Mouse (Mus musculus): ENCODE results near the gene Jpt1. TPM values are rescaled to one million over a fixed set of nuclear protein-coding genes. Genes with fewer than 3 reads are reported as not detected.
A peak's percentile ranks its signal among the peaks of the same experiment; 100 is the strongest.
"Not testable (repeated sequence)": the region's sequence is repeated elsewhere in the genome, so short reads cannot be mapped to it uniquely, and the experiment has no call there.

Jpt1 gene
- total RNA-seq, 1 experiment from 2014 or later, result 147 TPM

DNA sequence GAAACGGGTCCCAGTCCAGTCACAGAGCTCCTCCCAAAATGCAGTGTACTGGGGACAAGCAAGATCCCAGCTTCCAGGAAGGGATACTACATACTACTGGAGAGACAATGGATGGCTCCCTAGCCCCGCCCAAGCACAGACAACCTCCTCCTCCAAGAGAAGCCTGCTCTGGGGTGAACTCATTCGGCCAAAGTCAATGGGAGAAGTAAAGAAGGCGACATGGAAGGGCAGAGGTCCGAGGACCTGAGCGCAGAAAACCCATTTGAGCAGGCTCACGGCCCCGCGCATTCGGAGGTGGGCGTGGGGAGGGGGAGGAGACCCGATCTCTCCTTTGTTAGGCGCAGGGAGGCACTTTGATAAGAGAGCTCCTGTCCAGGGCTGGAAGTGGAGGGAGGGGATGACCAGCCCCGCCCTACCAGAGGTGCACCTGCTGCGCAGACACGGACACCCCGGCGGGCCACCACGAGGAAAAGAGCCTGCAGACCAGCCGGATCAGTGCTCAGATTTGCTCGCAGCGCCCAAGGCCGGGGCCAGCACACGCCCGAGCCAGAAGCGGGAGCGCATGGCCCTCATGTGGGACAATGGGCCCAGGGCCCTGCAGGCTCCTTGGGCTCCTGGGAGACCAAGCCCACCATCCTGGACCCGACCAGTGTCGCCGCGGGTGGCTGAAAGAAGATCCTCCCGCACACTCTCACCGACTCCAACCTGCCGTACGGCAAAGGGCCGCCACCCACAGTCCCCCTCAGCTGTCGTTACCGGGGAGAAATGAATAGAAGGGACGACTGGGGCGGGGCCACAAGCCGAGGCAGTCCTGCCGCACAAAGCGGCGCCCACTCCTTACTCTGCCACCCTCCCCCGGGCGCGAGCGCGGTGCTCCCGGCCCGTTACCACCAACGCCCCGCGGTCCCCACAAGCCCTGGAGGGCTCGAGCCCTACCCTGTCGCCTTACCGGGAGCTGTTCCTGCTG lies 633 bp downstream of the Jpt1 start:
- ATAC-seq (ENCODE audit: extremely low read depth, insufficient number of reproducible peaks, low FRiP score, poor library complexity, severe bottlenecking), result no peak

DNA sequence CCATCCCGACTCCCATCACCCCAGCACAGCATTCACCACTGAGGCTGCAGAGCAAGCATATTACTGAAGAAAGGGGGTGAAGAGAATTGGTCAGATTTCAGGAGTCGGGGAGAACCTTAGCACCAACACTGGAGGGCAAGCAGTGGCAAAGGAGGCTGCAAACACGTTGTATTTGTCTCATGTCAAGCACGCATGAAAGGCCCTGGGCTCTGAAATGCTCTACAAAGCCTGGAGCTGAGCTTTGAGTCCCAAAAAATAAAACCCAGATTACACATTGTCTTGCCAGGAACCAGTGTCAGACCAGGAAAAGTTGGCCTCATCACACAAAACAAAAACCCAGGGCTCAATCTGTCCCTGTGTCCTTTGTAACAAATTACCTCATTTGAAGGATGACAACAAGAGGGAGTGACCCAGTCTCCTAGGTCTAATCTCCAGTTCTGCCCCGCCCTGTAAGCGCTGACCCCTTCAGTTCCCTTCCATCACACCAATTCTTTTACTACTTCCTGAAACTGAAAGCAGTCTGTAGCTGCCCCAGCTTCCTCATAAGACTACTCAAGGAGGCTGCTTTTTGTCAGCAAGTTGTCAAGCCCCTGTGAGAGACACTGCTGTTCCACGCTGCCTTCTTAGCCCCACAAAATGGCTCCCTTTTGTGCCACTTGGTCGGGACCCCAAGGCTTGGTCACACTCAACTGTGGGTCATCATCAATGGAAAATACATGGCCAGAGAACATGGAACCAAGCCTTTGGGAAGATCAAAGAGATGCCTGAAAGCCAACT lies 1.6 kb downstream of the Jpt1 start:
- peak; percentile 57 for ATAC-seq (ENCODE audit: extremely low read depth, insufficient number of reproducible peaks, low FRiP score, poor library complexity, severe bottlenecking)

DNA sequence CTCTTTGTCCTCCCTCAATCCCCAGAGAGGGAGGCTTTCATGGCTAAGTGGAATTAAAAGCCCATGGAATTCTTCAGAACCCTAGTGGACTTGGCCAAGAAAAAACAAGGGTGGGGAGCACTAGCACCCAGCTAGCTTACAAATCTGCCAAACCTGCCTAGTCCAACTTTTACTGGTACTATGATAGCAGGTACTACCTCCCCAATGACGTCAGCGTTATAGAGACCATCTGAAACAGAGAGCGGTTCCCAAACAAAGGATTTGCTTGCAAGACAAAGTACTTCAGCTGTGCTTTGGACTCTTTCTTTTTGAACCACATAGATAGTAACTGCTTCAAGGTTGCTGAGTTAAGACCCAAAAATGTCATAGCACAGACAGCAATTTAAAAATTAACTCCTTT lies 2.2 kb downstream of the Jpt1 start:
- ATAC-seq (ENCODE audit: extremely low read depth, insufficient number of reproducible peaks, low FRiP score, poor library complexity, severe bottlenecking), result no peak

DNA sequence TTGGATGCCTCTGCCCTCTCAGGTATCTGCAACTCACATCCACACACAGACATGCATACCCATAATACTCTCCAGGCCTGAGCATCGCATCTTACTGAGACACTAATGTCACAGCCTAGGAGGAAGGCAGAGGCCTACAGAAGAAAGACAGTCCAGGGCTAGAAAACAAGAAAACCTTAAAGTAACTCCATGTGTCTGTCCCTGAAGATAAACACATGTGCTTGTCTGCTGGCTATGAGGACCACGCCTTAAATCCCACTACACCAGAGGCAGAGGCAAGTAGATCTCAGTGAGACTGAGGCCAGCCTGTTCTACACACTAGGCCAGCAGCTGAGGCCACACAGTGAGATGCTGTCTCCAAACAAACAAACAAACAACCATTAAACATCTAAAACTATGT lies 3.1 kb downstream of the Jpt1 start:
- ATAC-seq (ENCODE audit: extremely low read depth, insufficient number of reproducible peaks, low FRiP score, poor library complexity, severe bottlenecking), result no peak

DNA sequence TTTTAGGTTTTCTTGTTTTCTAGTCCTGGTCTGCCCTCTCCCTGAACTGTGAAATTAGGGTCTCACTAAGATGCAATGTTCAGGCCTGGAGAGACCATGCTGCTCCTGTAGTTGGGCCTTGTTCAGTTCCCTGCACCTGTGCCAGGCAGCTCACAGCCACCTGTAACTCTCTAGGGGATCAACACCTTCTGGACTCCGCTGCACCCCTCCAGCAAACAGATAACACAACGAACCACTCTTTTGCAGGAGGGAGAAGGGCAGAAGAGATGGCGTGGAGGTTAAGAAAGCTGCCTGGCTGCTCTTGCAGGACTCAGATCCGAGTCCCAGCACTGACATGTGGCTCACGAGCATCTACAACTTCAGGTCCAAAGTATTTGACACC lies 3.7 kb downstream of the Jpt1 start:
- no peak for ATAC-seq (ENCODE audit: extremely low read depth, insufficient number of reproducible peaks, low FRiP score, poor library complexity, severe bottlenecking)

DNA sequence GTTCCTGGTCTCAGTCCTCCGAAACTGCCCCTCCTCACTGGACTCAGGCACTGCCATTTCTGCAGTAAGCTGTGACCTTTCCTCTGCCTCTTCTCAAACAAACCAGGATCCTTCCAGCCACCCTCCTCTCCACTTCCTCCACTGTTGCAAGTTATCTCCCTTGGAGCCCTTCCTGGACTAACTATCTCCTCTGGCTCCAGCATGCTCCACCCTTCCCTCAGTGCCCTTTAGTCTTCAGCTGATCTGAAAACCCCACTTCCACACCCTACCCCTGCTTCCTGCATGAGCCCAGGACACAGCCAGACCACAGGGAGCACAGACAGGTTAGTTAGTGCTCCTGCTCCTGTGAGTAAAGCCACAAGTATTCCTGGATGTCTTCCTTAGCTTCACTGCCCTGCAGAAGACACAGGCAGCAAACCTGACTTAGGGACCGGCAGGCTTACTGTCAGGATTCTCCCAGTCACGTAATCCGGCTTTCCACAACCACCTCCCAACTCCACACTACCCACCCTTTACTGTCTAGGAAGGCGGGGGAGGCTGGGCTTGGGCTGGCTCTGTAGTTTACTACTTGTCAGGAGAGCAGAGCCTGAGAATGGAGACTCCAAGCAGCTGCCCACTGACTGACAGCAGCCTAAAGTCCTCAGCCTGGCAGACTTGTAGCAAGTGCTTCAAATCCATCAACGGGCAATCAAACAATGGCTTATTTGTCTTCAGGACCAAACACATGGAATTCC lies 4.2 kb downstream of the Jpt1 start:
- no peak for ATAC-seq (ENCODE audit: extremely low read depth, insufficient number of reproducible peaks, low FRiP score, poor library complexity, severe bottlenecking)

DNA sequence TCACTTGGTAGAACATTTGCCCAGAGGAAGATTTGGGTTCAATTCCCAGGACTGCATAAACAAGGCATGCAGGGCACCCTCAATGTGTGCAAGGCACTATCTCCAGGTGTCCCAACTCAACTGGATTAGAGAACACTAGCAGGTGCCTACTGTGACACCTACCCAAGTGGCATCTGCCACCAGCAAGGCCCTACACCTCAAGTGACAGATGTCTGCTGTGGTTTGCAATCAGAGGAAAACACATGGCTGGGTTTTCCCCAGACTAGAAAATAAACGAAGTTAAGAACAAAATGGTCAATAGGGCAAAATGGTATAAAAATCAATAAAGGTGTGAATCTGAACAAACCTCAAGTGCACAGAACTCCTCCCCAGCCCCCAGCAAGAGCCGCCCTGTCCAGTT lies 6.1 kb downstream of the Jpt1 start:
- ATAC-seq (ENCODE audit: extremely low read depth, insufficient number of reproducible peaks, low FRiP score, poor library complexity, severe bottlenecking), result no peak

DNA sequence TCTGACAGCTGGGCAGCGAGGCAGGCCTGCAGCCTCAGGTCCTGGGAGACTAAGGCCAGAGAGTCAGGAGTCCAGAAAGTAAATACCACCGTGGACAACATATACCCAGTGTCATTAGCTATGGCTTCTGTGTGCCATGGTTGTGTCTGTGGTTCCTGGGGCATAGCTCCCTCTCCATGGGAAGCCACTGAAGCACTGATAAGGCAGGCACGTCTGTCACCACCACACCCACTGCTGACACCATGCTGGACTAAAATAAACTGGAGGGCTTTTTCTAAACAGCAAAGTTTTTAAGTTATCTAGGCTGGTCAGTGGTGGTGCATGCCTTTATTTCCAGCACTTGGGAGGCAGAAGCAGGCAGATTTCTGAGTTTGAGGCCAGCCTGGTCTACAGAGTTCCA lies 7.6 kb downstream of the Jpt1 start:
- ATAC-seq (ENCODE audit: extremely low read depth, insufficient number of reproducible peaks, low FRiP score, poor library complexity, severe bottlenecking), result no peak

GRCm38 (mm10) chr11:115502636-115503035 lies 11.6 kb downstream of the Jpt1 start:
- no peak for ATAC-seq (ENCODE audit: extremely low read depth, insufficient number of reproducible peaks, low FRiP score, poor library complexity, severe bottlenecking)

GRCm38 (mm10) chr11:115496559-115496958 lies 17.6 kb downstream of the Jpt1 start:
- not testable (repeated sequence) for ATAC-seq (ENCODE audit: extremely low read depth, insufficient number of reproducible peaks, low FRiP score, poor library complexity, severe bottlenecking)

GRCm38 (mm10) chr11:115492387-115492786 lies 21.8 kb downstream of the Jpt1 start:
- no peak for ATAC-seq (ENCODE audit: extremely low read depth, insufficient number of reproducible peaks, low FRiP score, poor library complexity, severe bottlenecking)

- ATAC-seq (ENCODE audit: extremely low read depth, insufficient number of reproducible peaks, low FRiP score, poor library complexity, severe bottlenecking), result peak; percentile 89
These were observed 22.7 kb downstream of the Jpt1 start, which contains the start of gene Nt5c for GRCm38 (mm10) chr11:115491356-115492083. Gene Nt5c, minus strand, starts transcription at chr11:115491862.

- no peak for ATAC-seq (ENCODE audit: extremely low read depth, insufficient number of reproducible peaks, low FRiP score, poor library complexity, severe bottlenecking)
These were observed 23.5 kb downstream of the Jpt1 start for GRCm38 (mm10) chr11:115490441-115491355.

DNA sequence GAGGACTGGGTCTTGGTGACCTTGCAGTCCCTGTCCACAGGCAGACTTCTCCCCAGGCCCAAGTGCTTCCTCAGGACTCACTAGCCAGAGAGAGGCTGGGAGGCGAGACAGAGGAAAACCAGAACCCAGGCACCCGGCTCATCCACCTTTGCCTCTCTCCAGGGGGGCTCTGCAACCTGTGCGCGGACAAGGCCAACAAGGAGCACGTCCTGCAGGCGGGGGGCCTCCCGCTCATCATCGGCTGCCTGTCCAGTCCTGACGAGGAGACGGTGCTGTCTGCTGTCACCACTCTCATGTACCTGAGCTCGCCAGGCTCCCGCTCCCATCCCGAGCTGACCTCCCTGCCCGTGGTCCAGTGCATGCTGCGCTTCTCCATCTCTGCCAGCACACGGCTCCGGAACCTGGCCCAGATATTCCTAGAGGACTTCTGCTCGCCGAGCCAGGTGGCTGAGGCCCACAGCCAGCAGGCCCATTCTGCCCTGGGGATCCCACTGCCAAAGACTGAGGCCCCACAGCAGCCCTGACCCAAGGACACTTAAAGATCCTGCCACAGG lies 25.6 kb downstream of the Jpt1 start:
- no peak for ATAC-seq (ENCODE audit: extremely low read depth, insufficient number of reproducible peaks, low FRiP score, poor library complexity, severe bottlenecking)

GRCm38 (mm10) chr11:115485155-115485554 lies 29.0 kb downstream of the Jpt1 start:
- no peak for ATAC-seq (ENCODE audit: extremely low read depth, insufficient number of reproducible peaks, low FRiP score, poor library complexity, severe bottlenecking)

DNA sequence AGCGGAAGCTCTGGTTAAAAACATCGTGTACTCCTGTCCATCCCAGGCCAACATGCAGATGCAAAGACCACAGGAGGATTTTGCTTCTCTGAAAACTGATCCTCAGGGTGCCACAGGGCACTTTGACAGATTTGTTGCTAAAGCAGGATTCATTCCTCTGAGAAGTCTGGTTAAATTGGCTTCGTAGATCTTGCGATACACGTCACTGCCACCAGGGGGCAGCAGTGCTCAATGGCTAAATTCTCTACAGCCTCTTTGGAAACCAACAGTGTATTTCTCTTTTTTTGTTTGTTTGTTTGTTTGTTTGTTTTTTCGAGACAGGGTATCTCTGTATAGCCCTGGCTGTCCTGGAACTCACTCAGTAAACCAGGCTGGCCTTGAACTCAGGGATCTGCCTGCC lies 30.5 kb downstream of the Jpt1 start:
- ATAC-seq (ENCODE audit: extremely low read depth, insufficient number of reproducible peaks, low FRiP score, poor library complexity, severe bottlenecking), result peak; percentile 75

DNA sequence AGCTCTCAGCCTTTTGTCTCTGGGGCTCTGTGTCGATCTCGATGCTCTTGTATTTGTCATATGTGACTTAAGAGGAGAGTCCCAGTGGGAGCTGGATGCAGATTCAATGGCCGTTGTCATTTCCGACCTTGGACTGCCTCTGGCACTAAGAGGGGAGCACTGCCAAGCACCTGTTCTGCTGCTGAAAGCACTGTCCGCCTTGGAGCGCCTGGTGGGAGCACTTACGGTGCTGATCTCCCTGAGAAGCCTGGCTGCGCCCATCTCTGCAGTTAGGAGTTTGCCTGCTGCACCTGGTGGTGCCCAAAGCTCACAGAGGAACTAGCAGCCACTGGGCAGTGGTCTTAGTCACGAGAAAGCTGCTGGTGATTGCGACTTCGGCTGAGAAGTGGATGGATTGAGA lies 30.9 kb downstream of the Jpt1 start:
- ATAC-seq (ENCODE audit: extremely low read depth, insufficient number of reproducible peaks, low FRiP score, poor library complexity, severe bottlenecking), result no peak
